Mouse (Mus musculus) c-Kit-positive CD71-negative TER-119-negative erythroid progenitor cells, embryonic 14.5 days (primary cell): ENCODE measurements at regions not wholly inside any gene's neighbourhood (a gene's known extent, or its start where the extent isn't known, plus 50 kb on each side); places are given as distances from the start of the nearest gene placed in this dataset.

Source experiments
- DNase-seq: peaks from one replicate; pipeline ENCODE4 v3.0.0-alpha.2; 2013; ENCODE audit warnings: low read depth

DNA sequence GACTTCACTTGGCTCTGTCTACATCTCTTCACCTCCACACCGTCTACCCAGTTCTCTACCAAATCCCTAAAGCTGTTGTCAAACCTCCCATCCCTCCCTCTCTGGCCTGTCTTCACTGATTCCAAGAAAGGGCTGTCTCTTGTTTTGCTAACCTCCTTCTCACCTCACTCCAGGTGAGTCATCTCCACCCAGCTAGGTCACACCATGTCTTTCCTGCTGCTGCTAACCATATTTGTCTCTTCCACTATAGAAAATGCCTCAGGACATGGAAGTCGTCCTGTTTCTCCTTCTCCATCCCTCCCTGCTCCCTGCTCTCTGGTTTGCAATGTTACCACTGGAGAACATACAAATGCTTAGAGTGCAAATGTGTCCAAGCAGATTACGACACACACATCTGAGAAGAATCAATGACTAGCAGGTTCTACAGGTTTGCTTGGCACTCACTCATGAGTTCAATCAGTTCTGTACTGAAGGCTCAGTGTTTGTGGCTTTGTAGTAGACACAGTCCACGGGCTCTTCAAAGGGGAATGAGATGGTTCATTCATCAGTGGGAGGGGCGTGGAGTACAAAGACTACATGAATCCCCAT is 424.1 kb downstream of the Fgf9 start:
- DNase-seq = no peak

DNA sequence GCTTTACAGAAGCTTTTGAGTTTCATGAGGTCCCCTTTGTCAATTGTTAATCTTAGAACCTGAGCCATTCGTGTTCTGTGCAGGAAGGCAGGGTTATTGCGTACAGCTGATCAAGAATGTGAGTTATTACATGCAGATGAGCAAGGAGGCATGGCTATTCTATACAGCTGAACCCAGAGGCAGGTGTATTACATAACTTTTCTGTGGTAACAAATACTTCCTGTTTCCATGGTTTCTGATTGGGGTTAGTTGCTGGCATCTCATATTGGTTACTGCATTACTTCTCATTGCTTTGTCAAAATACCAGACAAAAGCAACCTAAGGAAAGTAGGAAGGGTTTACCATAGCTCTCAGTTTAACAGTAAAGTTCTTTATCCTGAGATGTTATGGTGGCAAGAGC is 421.8 kb downstream of the Fgf9 start:
- DNase-seq = no peak

GRCm38 (mm10) chr14:58488803-58489202 is 418.5 kb downstream of the Fgf9 start:
- DNase-seq = no peak

DNA sequence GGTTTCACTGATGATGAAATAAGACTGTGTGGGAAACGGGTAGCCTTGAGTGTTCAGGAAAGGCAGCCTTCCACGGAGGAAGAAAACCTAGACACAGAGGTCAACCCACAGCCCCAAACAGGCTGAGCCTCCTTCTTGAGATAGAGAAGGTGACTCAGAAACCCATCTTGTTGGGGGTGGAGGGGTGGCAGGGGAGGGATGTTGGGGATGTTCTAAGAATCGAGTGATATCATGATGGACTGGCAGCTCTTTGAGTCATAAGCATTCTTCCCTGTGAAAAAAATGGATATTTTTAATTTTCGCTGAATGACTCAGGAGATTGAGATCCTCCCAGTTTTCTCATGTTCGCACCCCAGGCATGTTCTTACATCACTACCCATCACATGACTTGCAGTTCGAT is 417.5 kb downstream of the Fgf9 start:
- no peak for DNase-seq

- DNase-seq = no peak
Observed at GRCm38 (mm10) chr14:58480454-58480853, 410.1 kb downstream of the Fgf9 start.

DNA sequence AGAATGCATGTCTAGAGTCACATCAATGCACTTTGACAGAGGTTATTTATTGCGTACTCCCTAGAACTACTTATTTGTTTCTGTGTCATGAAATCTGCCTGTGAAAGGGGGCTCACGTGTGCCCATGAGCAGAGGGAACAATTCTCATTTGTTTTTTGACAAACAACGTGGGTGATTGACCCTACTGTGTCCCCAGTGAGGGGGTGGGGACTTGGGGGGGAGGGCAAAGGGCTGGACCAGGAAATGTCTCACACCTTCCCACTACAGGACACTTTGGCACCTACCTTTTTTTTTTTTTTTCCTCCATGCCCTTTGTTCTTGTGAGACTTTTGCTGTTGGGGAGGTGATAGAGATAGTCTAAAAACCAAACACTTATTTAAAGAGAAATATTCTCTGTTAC is 400.3 kb downstream of the Fgf9 start:
- DNase-seq = no peak

DNA sequence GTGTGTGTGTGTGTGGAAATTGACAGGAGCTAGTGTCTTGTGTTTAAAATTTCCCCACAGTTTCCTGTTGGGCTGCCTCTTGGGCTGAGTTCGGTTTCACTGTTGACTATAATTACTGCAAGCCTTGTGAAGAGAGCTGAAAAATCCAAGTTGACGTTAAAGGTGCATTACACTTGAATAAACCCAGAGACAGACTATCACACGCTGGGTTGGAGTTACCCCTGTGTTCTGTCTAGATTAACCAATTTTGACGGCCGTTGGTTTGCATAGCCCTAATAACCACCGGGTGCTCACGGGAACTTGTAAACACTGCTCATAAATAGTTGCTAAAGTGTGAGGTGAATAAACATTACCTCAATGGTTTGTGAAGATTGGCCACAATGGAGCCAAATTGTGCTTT is 398.1 kb downstream of the Fgf9 start:
- DNase-seq = no peak

GRCm38 (mm10) chr14:58467856-58468255 is 397.5 kb downstream of the Fgf9 start:
- DNase-seq = no peak

DNA sequence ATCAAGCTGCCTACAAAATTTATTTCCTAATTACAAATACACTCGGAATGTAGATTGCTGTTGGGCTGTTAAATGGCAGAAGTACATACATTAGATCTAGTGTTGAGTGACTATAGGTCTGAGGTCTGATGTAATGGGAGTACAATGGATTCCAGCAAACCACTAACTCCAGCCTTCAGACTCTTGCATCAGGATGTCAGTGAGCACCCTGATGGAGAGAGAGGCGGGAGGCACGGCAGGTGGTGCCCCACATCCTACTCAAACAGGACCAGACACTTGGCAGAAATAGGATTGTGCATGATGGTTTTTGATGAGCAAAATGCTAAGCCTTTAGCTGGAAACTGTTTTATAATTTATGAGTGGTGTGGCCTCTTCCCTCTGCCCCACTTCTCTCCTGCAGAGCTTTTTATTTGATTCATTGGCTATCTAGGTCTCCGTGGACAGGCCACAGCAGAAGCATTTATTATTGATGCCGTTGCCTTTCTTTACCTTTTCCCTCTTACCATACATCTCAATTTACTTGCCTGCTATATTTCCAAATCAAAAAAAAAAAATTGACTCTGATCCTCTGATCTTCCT is 376.5 kb downstream of the Fgf9 start:
- no peak for DNase-seq

GRCm38 (mm10) chr14:58444496-58444895 is 374.1 kb downstream of the Fgf9 start:
- no peak for DNase-seq

- no peak for DNase-seq
Observed at GRCm38 (mm10) chr14:58442501-58442900, 372.2 kb downstream of the Fgf9 start.

DNA sequence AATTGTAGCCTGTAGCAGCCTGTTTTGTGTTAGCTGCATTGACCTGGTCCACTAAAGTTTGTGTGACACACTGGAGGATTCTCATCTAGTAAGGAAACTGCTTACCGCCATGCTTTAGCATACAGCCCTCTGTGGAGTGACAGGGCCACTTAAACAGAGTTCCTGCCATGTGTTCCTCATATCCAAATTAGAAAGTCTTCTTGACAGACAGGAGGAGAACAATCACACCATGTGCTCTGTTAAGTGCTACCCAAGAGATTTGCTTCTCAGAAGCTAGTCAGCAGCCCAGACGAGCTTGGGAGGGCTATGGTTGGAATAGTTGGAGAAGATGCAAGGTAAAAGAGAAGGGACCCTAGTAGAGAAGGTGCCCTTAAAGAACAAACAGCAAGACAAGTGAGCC is 369.6 kb downstream of the Fgf9 start:
- no peak for DNase-seq

DNA sequence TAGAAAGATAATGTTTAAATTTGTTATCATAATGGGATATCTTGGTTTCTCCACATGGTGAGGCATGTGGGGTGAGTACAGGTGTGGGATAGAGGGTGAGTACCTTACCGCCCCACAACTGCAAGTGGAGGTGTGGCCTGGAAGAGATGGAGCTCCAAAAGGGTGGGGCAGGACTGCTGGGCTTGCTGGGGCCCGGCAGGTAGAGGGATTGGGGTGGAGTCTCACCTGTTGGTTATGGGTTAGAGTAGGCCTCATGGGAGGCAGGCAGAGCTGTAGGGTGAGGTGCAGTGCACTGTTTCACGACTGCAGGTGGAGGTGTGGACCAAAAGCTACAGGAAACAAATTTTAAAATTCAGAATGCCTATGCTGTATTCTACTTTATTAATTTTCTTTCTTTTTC is 365.7 kb downstream of the Fgf9 start:
- no peak for DNase-seq

GRCm38 (mm10) chr14:58426472-58426871 is 356.1 kb downstream of the Fgf9 start:
- DNase-seq = no peak

GRCm38 (mm10) chr14:58421904-58422303 is 351.6 kb downstream of the Fgf9 start:
- DNase-seq = no peak

DNA sequence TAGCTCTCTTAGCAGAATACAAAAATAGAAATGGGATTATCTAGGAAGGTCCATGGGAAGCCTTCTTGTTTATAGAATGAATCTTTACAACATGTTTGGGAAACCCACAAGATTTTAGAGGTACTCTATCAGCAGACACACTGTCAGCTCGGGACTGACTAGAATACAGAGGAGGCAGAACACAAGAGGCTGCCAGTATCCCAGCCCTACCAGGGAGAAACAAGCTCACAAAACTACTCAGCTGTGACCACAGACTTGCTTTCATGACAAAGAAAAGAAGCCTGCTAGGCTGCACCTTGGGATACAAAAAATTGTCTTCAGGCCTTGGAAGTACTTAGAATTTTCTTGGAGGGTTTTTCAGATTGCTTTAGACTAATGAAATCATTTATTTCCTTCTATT is 347.2 kb downstream of the Fgf9 start:
- no peak for DNase-seq

GRCm38 (mm10) chr14:58392055-58392726 is 321.8 kb downstream of the Fgf9 start:
- DNase-seq = no peak

DNA sequence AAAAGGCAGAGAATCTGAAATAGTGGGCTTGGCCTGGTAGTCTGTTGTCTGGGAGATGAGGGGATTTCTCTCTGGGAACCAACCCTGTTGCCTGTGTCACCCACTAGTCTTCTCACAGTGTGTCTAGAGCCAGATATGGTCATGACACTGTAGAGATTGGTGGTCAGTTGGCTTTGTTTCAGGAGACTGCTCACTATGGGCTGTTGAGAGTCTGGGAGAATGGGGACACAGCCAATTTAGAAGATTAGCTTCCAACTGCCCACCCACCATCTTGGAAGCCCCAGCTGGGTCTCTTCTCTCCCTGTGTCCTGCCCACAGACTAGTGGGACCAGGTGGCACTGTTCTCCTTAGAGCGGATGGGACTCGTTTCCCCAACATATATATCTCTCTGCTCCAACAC is 320.4 kb downstream of the Fgf9 start:
- DNase-seq = no peak

GRCm38 (mm10) chr14:58387348-58388000 is 317.1 kb downstream of the Fgf9 start:
- DNase-seq = no peak

DNA sequence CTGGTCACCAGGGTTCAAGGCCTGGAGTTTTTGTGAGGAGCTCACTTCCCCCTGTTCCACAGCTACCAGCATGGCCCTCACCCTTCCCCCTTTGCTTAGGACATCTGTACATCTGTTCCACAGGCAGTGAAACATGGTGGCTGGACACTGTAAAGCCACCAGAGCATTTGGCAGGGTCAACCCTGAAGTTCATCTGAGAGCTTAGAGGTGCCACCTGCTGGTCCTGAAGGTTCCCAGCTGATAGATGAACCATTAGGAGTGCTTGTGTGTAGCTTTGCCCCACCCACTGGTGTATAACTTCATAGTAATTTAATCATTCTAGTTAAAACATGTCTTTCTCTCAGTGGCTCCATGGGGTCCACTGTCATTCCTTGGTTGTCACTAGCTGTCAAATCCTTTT is 304.7 kb downstream of the Fgf9 start:
- DNase-seq = no peak

- DNase-seq = no peak
Observed at GRCm38 (mm10) chr14:58356824-58357223, 286.5 kb downstream of the Fgf9 start.

GRCm38 (mm10) chr14:58352986-58353385 is 282.6 kb downstream of the Fgf9 start:
- DNase-seq = no peak

DNA sequence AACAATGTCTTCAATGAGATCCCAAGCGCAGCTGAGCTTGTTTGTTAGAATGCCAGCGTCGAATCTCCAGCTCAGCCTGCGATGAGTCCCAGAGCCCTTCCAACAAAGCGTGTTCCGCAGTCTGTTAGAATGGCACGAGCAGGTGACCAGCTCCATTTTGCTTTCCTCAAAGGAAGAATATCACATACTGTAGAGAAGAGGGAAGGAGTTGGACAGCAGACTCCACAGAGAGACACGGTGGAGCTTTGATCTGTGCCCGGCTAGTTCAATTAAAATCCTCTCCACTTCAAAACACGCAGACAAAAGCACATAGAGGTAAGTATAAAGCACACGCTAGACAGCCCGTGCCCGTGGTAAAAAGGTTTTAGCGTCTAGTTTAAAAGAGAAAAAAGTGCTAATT is 265.8 kb downstream of the Fgf9 start:
- DNase-seq = no peak
